Mouse (Mus musculus): ENCODE results near the gene Gm28171. TPM values are rescaled to one million over a fixed set of nuclear protein-coding genes. Genes with fewer than 3 reads are reported as not detected.

Gm28171 gene
- polyA plus RNA-seq (2015; fragmentation: Nextera tagmentation; extraction: Ambion mirVana), result not detected in 2 replicates

GRCm38 (mm10) chrY:5793095-5793494 is at the start of gene Gm28171:
Gene Gm28171, plus strand, starts transcription at chrY:5793395.

Other genes with a start within 250 kb of the Gm28171 start
- gene Gm21854, start 136.4 kb upstream of the Gm28171 start, polyA plus RNA-seq (2015; fragmentation: Nextera tagmentation; extraction: Ambion mirVana), result not detected in 2 replicates
- not detected in 2 replicates for gene Gm20914, start 67.4 kb upstream of the Gm28171 start, polyA plus RNA-seq (2015; fragmentation: Nextera tagmentation; extraction: Ambion mirVana)
- not detected in 2 replicates for gene Gm21778, start 149.1 kb downstream of the Gm28171 start, polyA plus RNA-seq (2015; fragmentation: Nextera tagmentation; extraction: Ambion mirVana)